7 mouse cellular contexts compared by ENCODE assay signal in genomic region chr5:122502077-122502941, GRCm38 (mm10). TPM values are rescaled to one million over a fixed set of nuclear protein-coding genes. Genes with fewer than 3 reads are reported as not detected.
DNase-seq lines count a peak whose midpoint lies in the region; ATAC-seq and TF ChIP-seq lines count a peak whose summit lies in the region.

Gene Atp2a2, minus strand, starts transcription at chr5:122502225.

- H3K4me3 ChIP-seq in embryonic facial prominence, embryonic 12.5 days: peak within 1 kb of the TSS; percentile 97
- H3K4me3 ChIP-seq in heart, adult 2 months: peak within 1 kb of the TSS; percentile 87
- peak within 1 kb of the TSS; percentile 95 for H3K4me3 ChIP-seq in limb, embryonic 13.5 days
- peak within 1 kb of the TSS; percentile 96 for H3K4me3 ChIP-seq in midbrain, embryonic 16.5 days (ENCODE audit: low read depth, low read length)

- ATAC-seq in embryonic facial prominence, embryonic 12.5 days (ENCODE audit: insufficient number of reproducible peaks, insufficient read depth, low FRiP score, low TSS enrichment): peak; percentile 86
- peak; percentile 95 for ATAC-seq in limb, embryonic 13.5 days (ENCODE audit: low FRiP score, low read depth)
- peak; percentile 96 for ATAC-seq in midbrain, embryonic 16.5 days

- H3K9me3 ChIP-seq in embryonic facial prominence, embryonic 12.5 days: 0 out of 2 replicates have a peak, but pooled peaks cover 5% of the 10 kb centered on the region
- H3K9me3 ChIP-seq in limb, embryonic 13.5 days: no peaks in the 10 kb centered on the region
- no peaks in the 10 kb centered on the region for H3K9me3 ChIP-seq in midbrain, embryonic 16.5 days (replicated peaks; ENCODE audit: control insufficient read depth, low read length, poor library complexity, severe bottlenecking)

- H3K27ac ChIP-seq in embryonic facial prominence, embryonic 12.5 days: peak within 1 kb of the TSS; percentile 99
- peak within 1 kb of the TSS; percentile 99 for H3K27ac ChIP-seq in heart, adult 2 months
- H3K27ac ChIP-seq in limb, embryonic 13.5 days: peak within 1 kb of the TSS; percentile 99
- H3K27ac ChIP-seq in midbrain, embryonic 16.5 days (ENCODE audit: low read length): peak within 1 kb of the TSS; percentile 99

- TF ChIP-seq EP300 in heart, adult 2 months (IDR thresholded peaks at IDR 0.05; ENCODE audit: insufficient read depth, low read depth, low read length): peak; percentile 21; the same call in 1 of the 2 replicates

- peaks cover 10% of the 10 kb centered on the region for H3K36me3 ChIP-seq in embryonic facial prominence, embryonic 12.5 days
- H3K36me3 ChIP-seq in heart, adult 2 months (ENCODE audit: control insufficient read depth, insufficient read depth, low read length): peaks cover 22% of the 10 kb centered on the region
- H3K36me3 ChIP-seq in limb, embryonic 13.5 days: 0 out of 2 replicates have a peak, but pooled peaks cover 8% of the 10 kb centered on the region
- H3K36me3 ChIP-seq in midbrain, embryonic 16.5 days (ENCODE audit: control insufficient read depth, insufficient read depth, low read length): no peaks in the 10 kb centered on the region

- peak; percentile 94 for DNase-seq in adrenal gland, postnatal 25 days
- peak; percentile 95 to 96 for DNase-seq in heart, adult 2 months
- peak; percentile 88 to 89 for DNase-seq in kidney, adult 8-10 months
- peak; percentile 90 to 94 for DNase-seq in spleen, postnatal 10 days (ENCODE audit: low spot score in 2 of 2)

- peak; percentile 55 for TF ChIP-seq CTCF in heart, adult 2 months (IDR thresholded peaks at IDR 0.05)

- H3K9ac ChIP-seq in embryonic facial prominence, embryonic 12.5 days: peak within 1 kb of the TSS; percentile 99
- peak within 1 kb of the TSS; percentile 98 for H3K9ac ChIP-seq in heart, adult 2 months (ENCODE audit: low read depth, low read length)
- peak within 1 kb of the TSS; percentile 98 for H3K9ac ChIP-seq in limb, embryonic 13.5 days
- peak within 1 kb of the TSS; percentile 98 for H3K9ac ChIP-seq in midbrain, embryonic 16.5 days (ENCODE audit: low read depth, low read length)

- H3K4me1 ChIP-seq in embryonic facial prominence, embryonic 12.5 days: peaks cover 33% of the 10 kb centered on the region
- peaks cover 4% of the 10 kb centered on the region for H3K4me1 ChIP-seq in heart, adult 2 months (ENCODE audit: control insufficient read depth, insufficient read depth, low read length)
- peaks cover 38% of the 10 kb centered on the region for H3K4me1 ChIP-seq in limb, embryonic 13.5 days
- peaks cover 35% of the 10 kb centered on the region for H3K4me1 ChIP-seq in midbrain, embryonic 16.5 days (ENCODE audit: control insufficient read depth, insufficient read depth, low read length)

- peaks cover 3% of the 10 kb centered on the region; the same call in 1 of the 2 replicates for H3K79me2 ChIP-seq in heart, adult 2 months (replicated peaks; ENCODE audit: control insufficient read depth, insufficient read depth, low read length)

- H3K27me3 ChIP-seq in embryonic facial prominence, embryonic 12.5 days: no peaks in the 10 kb centered on the region
- H3K27me3 ChIP-seq in heart, adult 2 months (ENCODE audit: control insufficient read depth, insufficient read depth, low read length): no peaks in the 10 kb centered on the region
- H3K27me3 ChIP-seq in limb, embryonic 13.5 days: no peaks in the 10 kb centered on the region
- no peaks in the 10 kb centered on the region for H3K27me3 ChIP-seq in midbrain, embryonic 16.5 days (ENCODE audit: control insufficient read depth, insufficient read depth, low read depth, low read length)

- WGBS in embryonic facial prominence, embryonic 12.5 days: under 1% methylated on average over 87 of the region's 113 CpGs
- WGBS in heart, adult 2 months: under 1% methylated on average over 84 of the region's 113 CpGs
- 1% methylated on average over 58 of the region's 113 CpGs for WGBS in limb, embryonic 13.5 days
- WGBS in midbrain, embryonic 16.5 days: under 1% methylated on average over 71 of the region's 113 CpGs

- peak within 1 kb of the TSS; percentile 75 for H3K4me2 ChIP-seq in embryonic facial prominence, embryonic 12.5 days (replicated peaks)
- H3K4me2 ChIP-seq in limb, embryonic 13.5 days (replicated peaks): peak within 1 kb of the TSS; percentile 83
- peak within 1 kb of the TSS; percentile 76 for H3K4me2 ChIP-seq in midbrain, embryonic 16.5 days (ENCODE audit: low read length)

- intact Hi-C loops in heart, adult 2 months (cut with DNase I): loop anchor here (2.0 to 5.0 kb wide), 3 partner anchors 44 to 275 kb away; partner anchors contain the start of gene Camkk2

- peak; percentile 88 for TF ChIP-seq POLR2A in heart, adult 2 months (IDR thresholded peaks at IDR 0.05; ENCODE audit: insufficient read depth, low read depth, low read length)

RNA-seq across cellular contexts. Expression of gene Atp2a2, which starts in this region (rescaled TPM):
- total RNA-seq in adrenal gland, postnatal 25 days (2021): 176 and 179 TPM in 2 replicates
- polyA plus RNA-seq in embryonic facial prominence, embryonic 12.5 days (2016; fragmentation: Nextera tagmentation; extraction: Ambion mirVana): 51.3 and 51.5 TPM in 2 replicates
- total RNA-seq in heart, adult 2 months (2021): over 10,000 TPM; 11,796 to 13,259 TPM
- 3,546 and 6,285 TPM in 2 replicates for polyA plus RNA-seq in heart, adult 2 months (2012; rRNA removed)
- polyA plus RNA-seq in limb, embryonic 13.5 days (2015; fragmentation: Nextera tagmentation; extraction: Ambion mirVana): 27.0 and 28.3 TPM in 2 replicates
- polyA plus RNA-seq in midbrain, embryonic 16.5 days (2015; fragmentation: Nextera tagmentation; extraction: Ambion mirVana): 44.4 and 45.6 TPM in 2 replicates

Comparison
In these comparisons a context has a peak if more than half of its experiments do, and no peak if none do; other contexts are left out.
1. Peak in every context shown above with its lines: DNase-seq, ATAC-seq, H3K4me3 ChIP-seq and H3K27ac ChIP-seq.
2. RNA of gene Atp2a2 (total RNA-seq): 11,796 to 13,259 TPM in heart, adult 2 months; 176 to 179 TPM in adrenal gland, postnatal 25 days; every median in the first group is over 10 times any median in the second.
3. RNA of gene Atp2a2 (polyA plus RNA-seq): 3,546 to 6,285 TPM in heart, adult 2 months; 51.3 to 51.5 TPM in embryonic facial prominence, embryonic 12.5 days, 44.4 to 45.6 TPM in midbrain, embryonic 16.5 days and 27.0 to 28.3 TPM in limb, embryonic 13.5 days; every median in the first group is over 10 times any median in the second.